Mouse (Mus musculus): ENCODE measurements around the gene Sgsm3. TPM values are rescaled to one million over a fixed set of nuclear protein-coding genes. Genes with fewer than 3 reads are reported as not detected.

Gene Sgsm3
- polyA plus RNA-seq, 1 experiment from 2014 or later: 46.1 TPM

GRCm38 (mm10) chr15:80988331-80988730, 10.8 kb downstream of the Sgsm3 start:
- Histone ChIP-seq H3K4me2 (replicated peaks) (no peak overlapping the region), H3K27ac (no peak overlapping the region), H3K9ac (no peak overlapping the region), H3K36me3 (no peaks in the 10 kb centered on the region), H3K27me3 (replicated peaks) (no peaks in the 10 kb centered on the region), H3K9me3 (no peaks in the 10 kb centered on the region), H3K4me3 (no peak overlapping the region), H3K4me1 (no peaks in the 10 kb centered on the region)
- 59% methylated on average over 1 of the region's 1 CpGs for WGBS
- no peak for ATAC-seq (ENCODE audit: low FRiP score, low read depth)

GRCm38 (mm10) chr15:80989712-80990111, 12.1 kb downstream of the Sgsm3 start:
- Histone ChIP-seq H3K9ac (no peak overlapping the region), H3K27me3 (replicated peaks) (no peaks in the 10 kb centered on the region), H3K4me3 (no peak overlapping the region), H3K4me1 (no peaks in the 10 kb centered on the region), H3K27ac (no peak overlapping the region), H3K9me3 (no peaks in the 10 kb centered on the region), H3K4me2 (replicated peaks) (no peak overlapping the region), H3K36me3 (no peaks in the 10 kb centered on the region)
- ATAC-seq (ENCODE audit: low FRiP score, low read depth): no peak
- WGBS: 79% methylated on average over 3 of the region's 3 CpGs

GRCm38 (mm10) chr15:80994959-80995358, 17.4 kb downstream of the Sgsm3 start:
- no peak for ATAC-seq (ENCODE audit: low FRiP score, low read depth)
- H3K9ac ChIP-seq: no peak overlapping the region

GRCm38 (mm10) chr15:80996090-80996835, 18.7 kb downstream of the Sgsm3 start:
- Histone ChIP-seq H3K9ac (no peak overlapping the region), H3K36me3 (no peaks in the 10 kb centered on the region), H3K4me1 (no peaks in the 10 kb centered on the region), H3K27ac (no peak overlapping the region), H3K4me2 (replicated peaks) (no peak overlapping the region), H3K27me3 (replicated peaks) (no peaks in the 10 kb centered on the region), H3K4me3 (no peak overlapping the region), H3K9me3 (no peaks in the 10 kb centered on the region)
- no peak for ATAC-seq (ENCODE audit: low FRiP score, low read depth)
- WGBS: 84% methylated on average over 6 of the region's 6 CpGs

More at GRCm38 (mm10) chr15:80994959-80995358, 17.4 kb downstream of the Sgsm3 start:
- H3K36me3 ChIP-seq: no peaks in the 10 kb centered on the region
- no peaks in the 10 kb centered on the region for H3K4me1 ChIP-seq
- no peaks in the 10 kb centered on the region for H3K9me3 ChIP-seq
- no peak overlapping the region for H3K4me3 ChIP-seq
- no peak overlapping the region for H3K4me2 ChIP-seq (replicated peaks)
- H3K27me3 ChIP-seq (replicated peaks): no peaks in the 10 kb centered on the region
- 90% methylated on average over 5 of the region's 5 CpGs for WGBS
- H3K27ac ChIP-seq: no peak overlapping the region

GRCm38 (mm10) chr15:80997077-80997476, 19.5 kb downstream of the Sgsm3 start:
- no peak for ATAC-seq (ENCODE audit: low FRiP score, low read depth)
- H3K9ac ChIP-seq: no peak overlapping the region
- no peaks in the 10 kb centered on the region for H3K4me1 ChIP-seq
- no peak overlapping the region for H3K27ac ChIP-seq
- 69% methylated on average over 1 of the region's 1 CpGs for WGBS
- H3K36me3 ChIP-seq: no peaks in the 10 kb centered on the region
- no peak overlapping the region for H3K4me2 ChIP-seq (replicated peaks)
- H3K4me3 ChIP-seq: no peak overlapping the region
- no peaks in the 10 kb centered on the region for H3K9me3 ChIP-seq
- H3K27me3 ChIP-seq (replicated peaks): no peaks in the 10 kb centered on the region

GRCm38 (mm10) chr15:81000419-81001138, 23.0 kb downstream of the Sgsm3 start:
- Histone ChIP-seq H3K4me2 (replicated peaks) (no peak overlapping the region), H3K9ac (no peak overlapping the region), H3K9me3 (no peaks in the 10 kb centered on the region), H3K27ac (no peak overlapping the region), H3K4me3 (no peak overlapping the region), H3K36me3 (peaks cover 14% of the 10 kb centered on the region), H3K4me1 (no peaks in the 10 kb centered on the region), H3K27me3 (replicated peaks) (no peaks in the 10 kb centered on the region)
- WGBS: 57% methylated on average over 4 of the region's 4 CpGs
- no peak for ATAC-seq (ENCODE audit: low FRiP score, low read depth)

GRCm38 (mm10) chr15:81006127-81006735, 28.7 kb downstream of the Sgsm3 start:
- WGBS: 84% methylated on average over 10 of the region's 10 CpGs
- Histone ChIP-seq H3K4me2 (replicated peaks) (no peak overlapping the region), H3K9ac (no peak overlapping the region), H3K4me3 (no peak overlapping the region), H3K9me3 (no peaks in the 10 kb centered on the region), H3K36me3 (peaks cover 47% of the 10 kb centered on the region), H3K27me3 (replicated peaks) (no peaks in the 10 kb centered on the region), H3K27ac (no peak overlapping the region), H3K4me1 (no peaks in the 10 kb centered on the region)
- no peak for ATAC-seq (ENCODE audit: low FRiP score, low read depth)

GRCm38 (mm10) chr15:81007339-81007738, 29.8 kb downstream of the Sgsm3 start:
- H3K36me3 ChIP-seq: peaks cover 55% of the 10 kb centered on the region
- ATAC-seq (ENCODE audit: low FRiP score, low read depth): no peak

GRCm38 (mm10) chr15:81007905-81008304, 30.3 kb downstream of the Sgsm3 start:
- H3K9ac ChIP-seq: no peak overlapping the region
- H3K9me3 ChIP-seq: no peaks in the 10 kb centered on the region
- H3K27ac ChIP-seq: no peak overlapping the region
- H3K4me1 ChIP-seq: no peaks in the 10 kb centered on the region
- ATAC-seq (ENCODE audit: low FRiP score, low read depth): no peak
- 87% methylated on average over 8 of the region's 8 CpGs for WGBS
- H3K4me2 ChIP-seq (replicated peaks): no peak overlapping the region
- H3K4me3 ChIP-seq: no peak overlapping the region
- peaks cover 56% of the 10 kb centered on the region for H3K36me3 ChIP-seq
- no peaks in the 10 kb centered on the region for H3K27me3 ChIP-seq (replicated peaks)

More at GRCm38 (mm10) chr15:81007339-81007738, 29.8 kb downstream of the Sgsm3 start:
- Histone ChIP-seq H3K9ac (no peak overlapping the region), H3K4me1 (no peaks in the 10 kb centered on the region), H3K27me3 (replicated peaks) (no peaks in the 10 kb centered on the region), H3K4me2 (replicated peaks) (no peak overlapping the region), H3K27ac (no peak overlapping the region), H3K4me3 (no peak overlapping the region), H3K9me3 (no peaks in the 10 kb centered on the region)
- WGBS: 95% methylated on average over 9 of the region's 9 CpGs

- Histone ChIP-seq H3K27ac (no peak overlapping the region), H3K4me3 (no peak overlapping the region), H3K4me2 (replicated peaks) (no peak overlapping the region), H3K4me1 (no peaks in the 10 kb centered on the region), H3K27me3 (replicated peaks) (no peaks in the 10 kb centered on the region), H3K9me3 (no peaks in the 10 kb centered on the region), H3K9ac (no peak overlapping the region), H3K36me3 (peaks cover 57% of the 10 kb centered on the region)
- WGBS: 65% methylated on average over 10 of the region's 10 CpGs
- no peak for ATAC-seq (ENCODE audit: low FRiP score, low read depth)
These were observed 31.1 kb downstream of the Sgsm3 start for GRCm38 (mm10) chr15:81008689-81009123.

- Histone ChIP-seq H3K27me3 (replicated peaks) (no peaks in the 10 kb centered on the region), H3K36me3 (peaks cover 63% of the 10 kb centered on the region), H3K27ac (no peak overlapping the region), H3K9me3 (no peaks in the 10 kb centered on the region), H3K4me3 (no peak overlapping the region), H3K4me2 (replicated peaks) (no peak overlapping the region), H3K4me1 (no peaks in the 10 kb centered on the region), H3K9ac (no peak overlapping the region)
- no peak for ATAC-seq (ENCODE audit: low FRiP score, low read depth)
- WGBS: 83% methylated on average over 7 of the region's 7 CpGs
These were observed 32.5 kb downstream of the Sgsm3 start for GRCm38 (mm10) chr15:81010114-81010513.

GRCm38 (mm10) chr15:81011523-81011922, 34.0 kb downstream of the Sgsm3 start:
- WGBS: 66% methylated on average over 3 of the region's 3 CpGs
- no peak overlapping the region for H3K4me3 ChIP-seq
- no peak for ATAC-seq (ENCODE audit: low FRiP score, low read depth)
- no peak overlapping the region for H3K27ac ChIP-seq
- H3K36me3 ChIP-seq: peaks cover 72% of the 10 kb centered on the region
- no peaks in the 10 kb centered on the region for H3K4me1 ChIP-seq
- H3K9me3 ChIP-seq: no peaks in the 10 kb centered on the region
- H3K4me2 ChIP-seq (replicated peaks): no peak overlapping the region
- H3K27me3 ChIP-seq (replicated peaks): no peaks in the 10 kb centered on the region
- H3K9ac ChIP-seq: no peak overlapping the region
